Mouse (Mus musculus) liver, embryonic 14.5 days (tissue): ENCODE measurements around the gene Klhl36.

Experiments used
- CTCF ChIP-seq: IDR thresholded peaks from 2 replicates; pipeline ENCODE4 v1.5.1; 2016; ENCODE audit warnings: antibody characterized with exemption, low read depth, control low read depth
- EP300 ChIP-seq: IDR thresholded peaks from 2 replicates; pipeline ENCODE4 v1.6.1; 2016; ENCODE audit warnings: antibody characterized with exemption, low read depth

GRCm38 (mm10) chr8:119926474-119926873 is 64.4 kb downstream of the Klhl36 start:
- TF ChIP-seq CTCF (peak; percentile 62), EP300 (no peak)
